In genomic region chr7:69770313-69770979, GRCm38 (mm10) we compare ENCODE assay signal across 12 mouse cellular contexts.
DNase-seq lines count a peak whose midpoint lies in the region; ATAC-seq lines count a peak whose summit lies in the region.
"Had no signal": no experiment of that assay in that cellular context is flagged by ENCODE, and none has a peak within 500 bp of the region (broad histone marks: within the 10 kb centered on the region; RNA-seq: fewer than 3 reads in every experiment).

No protein-coding gene starts in this region.

- H3K9ac ChIP-seq in forebrain, embryonic 11.5 days (ENCODE audit: low read length), result no peak overlapping the region
- H3K9ac ChIP-seq in forebrain, embryonic 16.5 days (replicated peaks; ENCODE audit: low read depth, low read length), result no peak overlapping the region
- no peak overlapping the region for H3K9ac ChIP-seq in hindbrain, embryonic 13.5 days
- peak overlapping the region; percentile 42 for H3K9ac ChIP-seq in midbrain, embryonic 16.5 days (ENCODE audit: low read depth, low read length)
- H3K9ac ChIP-seq: liver, embryonic 14.5 days had no signal

- no peaks in the 10 kb centered on the region for H3K4me1 ChIP-seq in forebrain, embryonic 11.5 days (replicated peaks; ENCODE audit: control insufficient read depth, insufficient read depth, low read length)
- no peaks in the 10 kb centered on the region for H3K4me1 ChIP-seq in forebrain, embryonic 16.5 days (replicated peaks; ENCODE audit: control insufficient read depth, insufficient read depth, low read length)
- 0 out of 2 replicates have a peak, but pooled peaks cover 2% of the 10 kb centered on the region for H3K4me1 ChIP-seq in hindbrain, embryonic 13.5 days (replicated peaks)
- H3K4me1 ChIP-seq in midbrain, embryonic 16.5 days (ENCODE audit: control insufficient read depth, insufficient read depth, low read length), result no peaks in the 10 kb centered on the region
- H3K4me1 ChIP-seq: megakaryocyte, embryonic 14.5 days had no signal

- H3K4me3 ChIP-seq in forebrain, embryonic 11.5 days (ENCODE audit: low read depth, low read length), result no peak overlapping the region
- no peak overlapping the region for H3K4me3 ChIP-seq in forebrain, embryonic 16.5 days (replicated peaks; ENCODE audit: low read length)
- H3K4me3 ChIP-seq in hindbrain, embryonic 13.5 days, result no peak overlapping the region
- peak overlapping the region; percentile 23; the same call in 1 of the 2 replicates for H3K4me3 ChIP-seq in midbrain, embryonic 16.5 days (ENCODE audit: low read depth, low read length)
- H3K4me3 ChIP-seq: erythroblast, embryonic 14.5 days; megakaryocyte, embryonic 14.5 days had no signal

- 55% methylated on average over 22 of the region's 22 CpGs for WGBS in forebrain, embryonic 11.5 days
- 46% methylated on average over 22 of the region's 22 CpGs for WGBS in forebrain, embryonic 16.5 days
- 52% methylated on average over 22 of the region's 22 CpGs for WGBS in hindbrain, embryonic 13.5 days
- WGBS in midbrain, embryonic 16.5 days, result 13% methylated on average over 22 of the region's 22 CpGs

- no peak overlapping the region for H3K27ac ChIP-seq in forebrain, embryonic 11.5 days (ENCODE audit: low read depth, low read length)
- no peak overlapping the region for H3K27ac ChIP-seq in forebrain, embryonic 16.5 days (ENCODE audit: low read length)
- no peak overlapping the region for H3K27ac ChIP-seq in hindbrain, embryonic 13.5 days
- H3K27ac ChIP-seq in midbrain, embryonic 16.5 days (ENCODE audit: low read length), result no peak overlapping the region
- H3K27ac ChIP-seq: liver, embryonic 14.5 days had no signal

- DNase-seq in forebrain, embryonic 11.5 days (ENCODE audit: low spot score), result no peak
- peak; percentile 1 for DNase-seq in ZHBTc4 (ENCODE audit: low read depth, low spot score)
- no peak for DNase-seq in urinary bladder, adult 18-20 months (ENCODE audit: low spot score in 2 of 2)
- DNase-seq in frontal cortex, adult 2 months (ENCODE audit: extremely low spot score in 1 of 2, low spot score in 1 of 2), result no peak
- DNase-seq in right cerebral cortex, adult 18-20 months, result no peak
- DNase-seq: adrenal gland, postnatal 36 days had no signal

- H3K4me2 ChIP-seq in forebrain, embryonic 11.5 days (ENCODE audit: low read depth, low read length, severe bottlenecking), result no peak overlapping the region
- no peak overlapping the region for H3K4me2 ChIP-seq in forebrain, embryonic 16.5 days (ENCODE audit: low read length)
- H3K4me2 ChIP-seq in hindbrain, embryonic 13.5 days, result peak overlapping the region; percentile 17; the same call in 1 of the 2 replicates
- H3K4me2 ChIP-seq in midbrain, embryonic 16.5 days (ENCODE audit: low read length), result peak overlapping the region; percentile 52

- no peaks in the 10 kb centered on the region for H3K27me3 ChIP-seq in forebrain, embryonic 11.5 days (ENCODE audit: control insufficient read depth, insufficient read depth, low read length)
- no peaks in the 10 kb centered on the region for H3K27me3 ChIP-seq in forebrain, embryonic 16.5 days (replicated peaks; ENCODE audit: control insufficient read depth, insufficient read depth, low read length)
- H3K27me3 ChIP-seq in hindbrain, embryonic 13.5 days, result peaks cover 3% of the 10 kb centered on the region; the same call in 1 of the 2 replicates
- H3K27me3 ChIP-seq in midbrain, embryonic 16.5 days (ENCODE audit: control insufficient read depth, insufficient read depth, low read depth, low read length), result peaks cover 9% of the 10 kb centered on the region
- H3K27me3 ChIP-seq: megakaryocyte, embryonic 14.5 days had no signal

- H3K9me3 ChIP-seq in forebrain, embryonic 11.5 days (ENCODE audit: control insufficient read depth, low read length), result no peaks in the 10 kb centered on the region
- H3K9me3 ChIP-seq in forebrain, embryonic 16.5 days (ENCODE audit: control insufficient read depth, low read length), result no peaks in the 10 kb centered on the region
- no peaks in the 10 kb centered on the region for H3K9me3 ChIP-seq in hindbrain, embryonic 13.5 days
- no peaks in the 10 kb centered on the region for H3K9me3 ChIP-seq in midbrain, embryonic 16.5 days (replicated peaks; ENCODE audit: control insufficient read depth, low read length, poor library complexity, severe bottlenecking)

- 0 out of 2 replicates have a peak, but pooled peaks have one; percentile 44 for ATAC-seq in forebrain, embryonic 11.5 days (replicated peaks; ENCODE audit: low FRiP score)
- no peak for ATAC-seq in forebrain, embryonic 16.5 days
- no peak for ATAC-seq in hindbrain, embryonic 13.5 days (ENCODE audit: low FRiP score)
- ATAC-seq in midbrain, embryonic 16.5 days, result peak; percentile 86

- H3K36me3 ChIP-seq in forebrain, embryonic 11.5 days (ENCODE audit: control insufficient read depth, insufficient read depth, low read length), result no peaks in the 10 kb centered on the region
- H3K36me3 ChIP-seq in forebrain, embryonic 16.5 days (ENCODE audit: control insufficient read depth, insufficient read depth), result no peaks in the 10 kb centered on the region
- no peaks in the 10 kb centered on the region for H3K36me3 ChIP-seq in hindbrain, embryonic 13.5 days
- no peaks in the 10 kb centered on the region for H3K36me3 ChIP-seq in midbrain, embryonic 16.5 days (ENCODE audit: control insufficient read depth, insufficient read depth, low read length)

Comparison
In these comparisons a context has a peak if more than half of its experiments do, and no peak if none do; other contexts are left out.
1. ATAC-seq: peak in forebrain, embryonic 11.5 days (single experiment) and midbrain, embryonic 16.5 days (single experiment); none in forebrain, embryonic 16.5 days (single experiment) and hindbrain, embryonic 13.5 days (single experiment).
2. H3K4me2 ChIP-seq: peak in hindbrain, embryonic 13.5 days (single experiment) and midbrain, embryonic 16.5 days (single experiment); none in forebrain, embryonic 11.5 days (single experiment) and forebrain, embryonic 16.5 days (single experiment).